Mouse (Mus musculus) myocyte (in vitro differentiated cells): ENCODE data around the gene Fgf7.

ENCODE experiments used
- E2F4 ChIP-seq: IDR thresholded peaks from one replicate; pipeline ENCODE4 v1.6.1; 2011; ENCODE audit warnings: mild to moderate bottlenecking, control low read depth, moderate library complexity; ENCODE audit not compliant: insufficient read depth
- MAX ChIP-seq: IDR thresholded peaks from one replicate; pipeline ENCODE4 v1.6.1; 2011; ENCODE audit warnings: low read depth, mild to moderate bottlenecking, control low read depth
- MYOG ChIP-seq, 3 experiments: IDR thresholded peaks; one replicate each; pipeline ENCODE4 v1.6.1; 2011; ENCODE audit warnings: control low read depth in 2 of 3, low read depth in 2 of 3, mild to moderate bottlenecking in 2 of 3; ENCODE audit not compliant: insufficient read length in 2 of 3, control insufficient read depth in 1 of 3, insufficient read depth in 1 of 3
- POLR2A ChIP-seq: IDR thresholded peaks from one replicate; pipeline ENCODE4 v1.6.1; 2011; ENCODE audit warnings: low read depth, mild to moderate bottlenecking, control low read depth, moderate library complexity; ENCODE audit not compliant: insufficient read length
- TCF12 ChIP-seq: IDR thresholded peaks from one replicate; pipeline ENCODE4 v1.6.1; 2011; ENCODE audit warnings: mild to moderate bottlenecking, control low read depth; ENCODE audit not compliant: poor library complexity, insufficient read depth, severe bottlenecking
- TCF3 ChIP-seq: IDR thresholded peaks from one replicate; pipeline ENCODE4 v1.6.1; 2011; ENCODE audit warnings: low read depth, control low read depth; ENCODE audit not compliant: insufficient read length
- USF1 ChIP-seq: IDR thresholded peaks from one replicate; pipeline ENCODE4 v1.6.1; 2011; ENCODE audit warnings: low read depth, mild to moderate bottlenecking, control low read depth, moderate library complexity

GRCm38 (mm10) chr2:126041237-126041636 lies 6.8 kb downstream of the Fgf7 start:
- TF ChIP-seq MAX (no peak), MYOG (IDR thresholded peaks at IDR 0.05; ENCODE audit: control insufficient read depth in 1 of 3, insufficient read depth in 1 of 3, insufficient read length in 2 of 3, low read depth in 2 of 3) (no peak), POLR2A (no peak), TCF12 (no peak), E2F4 (no peak), USF1 (no peak), TCF3 (no peak)
